Mouse (Mus musculus) neural tube, embryonic 13.5 days (tissue): ENCODE results near the gene Cpne7. TPM values are rescaled to one million over a fixed set of nuclear protein-coding genes. Genes with fewer than 3 reads are reported as not detected.

Experiments used
- ATAC-seq: fragments of 200-750 bp; cut with Nextera tagmentation; 2 replicates; pipeline ENCODE4 v1.8.0; 2017; ENCODE audit warnings: low read depth, mild to moderate bottlenecking, moderate TSS enrichment, moderate library complexity
- H3K27ac ChIP-seq: fragments of 300-500 bp; sonication (generic); replicated peaks from 2 replicates; pipeline ENCODE4 v1.5.1; 2015; ENCODE audit warnings: moderate library complexity, mild to moderate bottlenecking, inconsistent platforms
- H3K27me3 ChIP-seq: fragments of 300-500 bp; sonication (generic); 2 replicates; pipeline ENCODE4 v1.6.1; 2015; ENCODE audit warnings: mild to moderate bottlenecking, inconsistent platforms
- H3K36me3 ChIP-seq: fragments of 300-500 bp; sonication (generic); 2 replicates; pipeline ENCODE4 v1.6.1; 2015; ENCODE audit warnings: mild to moderate bottlenecking, inconsistent platforms
- H3K4me1 ChIP-seq: fragments of 300-500 bp; sonication (generic); replicated peaks from 2 replicates; pipeline ENCODE4 v1.6.1; 2015; ENCODE audit warnings: inconsistent platforms
- H3K4me2 ChIP-seq: fragments of 300-500 bp; sonication (generic); 2 replicates; pipeline ENCODE4 v1.6.1; 2015; ENCODE audit warnings: inconsistent platforms, mild to moderate bottlenecking, moderate library complexity
- H3K4me3 ChIP-seq: fragments of 300-500 bp; sonication (generic); 2 replicates; pipeline ENCODE4 v1.5.1; 2015; ENCODE audit warnings: mild to moderate bottlenecking, inconsistent platforms
- H3K9ac ChIP-seq: fragments of 300-500 bp; sonication (generic); 2 replicates; pipeline ENCODE4 v1.6.1; 2015; ENCODE audit warnings: moderate library complexity, mild to moderate bottlenecking, inconsistent platforms
- H3K9me3 ChIP-seq: fragments of 300-500 bp; sonication (generic); 2 replicates; pipeline ENCODE4 v1.6.1; 2016; ENCODE audit warnings: inconsistent platforms
- WGBS: fragments of 180-500 bp; shearing (Covaris S2); methylation state at CpG from one replicate; pipeline ENCODE4 v1.1.7; 2015; 5-methylcytosine and 5-hydroxymethylcytosine counted together
- polyA plus RNA-seq: library from polyadenylated mRNA; unstranded; fragments of >200 nt; fragmentation: Nextera tagmentation; extraction: Ambion mirVana; gene quantifications from 2 replicates; pipeline ENCODE4 v1.2.1, GENCODE M21; 2015

Gene Cpne7
- polyA plus RNA-seq, 1 experiment from 2014 or later = 0.68 TPM

GRCm38 (mm10) chr8:123122059-123122458 is 4.9 kb downstream of the Cpne7 start:
- H3K27me3 ChIP-seq = peaks cover 66% of the 10 kb centered on the region
- ATAC-seq = no peak
- 73% methylated on average over 9 of the region's 9 CpGs for WGBS

GRCm38 (mm10) chr8:123122670-123123069 is 5.5 kb downstream of the Cpne7 start:
- Histone ChIP-seq H3K4me1 (peaks cover 9% of the 10 kb centered on the region), H3K27ac (no peak overlapping the region), H3K9me3 (no peaks in the 10 kb centered on the region), H3K4me3 (no peak overlapping the region), H3K9ac (no peak overlapping the region), H3K4me2 (no peak overlapping the region), H3K27me3 (peaks cover 64% of the 10 kb centered on the region), H3K36me3 (no peaks in the 10 kb centered on the region)
- ATAC-seq = no peak
- 78% methylated on average over 5 of the region's 5 CpGs for WGBS

More at GRCm38 (mm10) chr8:123122059-123122458, 4.9 kb downstream of the Cpne7 start:
- Histone ChIP-seq H3K9ac (no peak overlapping the region), H3K4me2 (no peak overlapping the region), H3K4me3 (no peak overlapping the region), H3K36me3 (no peaks in the 10 kb centered on the region), H3K9me3 (no peaks in the 10 kb centered on the region), H3K4me1 (peaks cover 15% of the 10 kb centered on the region), H3K27ac (no peak overlapping the region)

GRCm38 (mm10) chr8:123126193-123126816 is 9.1 kb downstream of the Cpne7 start:
- H3K4me3 ChIP-seq = no peak overlapping the region
- no peak overlapping the region for H3K9ac ChIP-seq
- H3K4me1 ChIP-seq = 0 out of 2 replicates have a peak, but pooled peaks cover 3% of the 10 kb centered on the region
- no peaks in the 10 kb centered on the region for H3K9me3 ChIP-seq
- 6% methylated on average over 19 of the region's 19 CpGs for WGBS
- no peaks in the 10 kb centered on the region for H3K36me3 ChIP-seq
- ATAC-seq = no peak
- no peak overlapping the region for H3K27ac ChIP-seq
- H3K4me2 ChIP-seq = no peak overlapping the region
- H3K27me3 ChIP-seq = peaks cover 35% of the 10 kb centered on the region

GRCm38 (mm10) chr8:123131041-123131440 is 13.9 kb downstream of the Cpne7 start:
- 70% methylated on average over 9 of the region's 9 CpGs for WGBS
- peaks cover 15% of the 10 kb centered on the region for H3K4me1 ChIP-seq

GRCm38 (mm10) chr8:123132953-123133352 is 15.8 kb downstream of the Cpne7 start:
- H3K36me3 ChIP-seq = no peaks in the 10 kb centered on the region
- H3K9me3 ChIP-seq = no peaks in the 10 kb centered on the region
- H3K4me3 ChIP-seq = no peak overlapping the region
- ATAC-seq = no peak
- no peak overlapping the region for H3K27ac ChIP-seq
- WGBS = 96% methylated on average over 2 of the region's 2 CpGs
- no peak overlapping the region for H3K9ac ChIP-seq
- no peak overlapping the region for H3K4me2 ChIP-seq
- no peaks in the 10 kb centered on the region; the same call in 1 of the 2 replicates for H3K27me3 ChIP-seq
- H3K4me1 ChIP-seq = peaks cover 24% of the 10 kb centered on the region

More at GRCm38 (mm10) chr8:123131041-123131440, 13.9 kb downstream of the Cpne7 start:
- no peak overlapping the region for H3K27ac ChIP-seq
- H3K9me3 ChIP-seq = no peaks in the 10 kb centered on the region
- H3K9ac ChIP-seq = no peak overlapping the region
- no peak overlapping the region for H3K4me2 ChIP-seq
- H3K36me3 ChIP-seq = no peaks in the 10 kb centered on the region
- peaks cover 14% of the 10 kb centered on the region for H3K27me3 ChIP-seq
- no peak for ATAC-seq
- no peak overlapping the region for H3K4me3 ChIP-seq

- H3K4me2 ChIP-seq = no peak overlapping the region
- H3K9me3 ChIP-seq = no peaks in the 10 kb centered on the region
- no peak overlapping the region for H3K9ac ChIP-seq
- peaks cover 27% of the 10 kb centered on the region for H3K4me1 ChIP-seq
- no peaks in the 10 kb centered on the region; the same call in 1 of the 2 replicates for H3K27me3 ChIP-seq
- H3K4me3 ChIP-seq = no peak overlapping the region
- no peak for ATAC-seq
- no peak overlapping the region for H3K27ac ChIP-seq
- H3K36me3 ChIP-seq = no peaks in the 10 kb centered on the region
- WGBS = 88% methylated on average over 11 of the region's 11 CpGs
These were observed 17.1 kb downstream of the Cpne7 start for GRCm38 (mm10) chr8:123134149-123134713.

GRCm38 (mm10) chr8:123135406-123135805 is 18.2 kb downstream of the Cpne7 start:
- peak overlapping the region; percentile 34 for H3K4me2 ChIP-seq
- 6% methylated on average over 7 of the region's 7 CpGs for WGBS

GRCm38 (mm10) chr8:123135806-123136205 is 18.6 kb downstream of the Cpne7 start:
- 0 out of 2 replicates have a peak overlapping the region, but pooled peaks have one; percentile 17 for H3K9ac ChIP-seq
- no peaks in the 10 kb centered on the region for H3K9me3 ChIP-seq
- no peak for ATAC-seq
- H3K4me3 ChIP-seq = no peak overlapping the region
- 48% methylated on average over 9 of the region's 9 CpGs for WGBS
- H3K27me3 ChIP-seq = no peaks in the 10 kb centered on the region; the same call in 1 of the 2 replicates
- H3K27ac ChIP-seq = peak overlapping the region; percentile 49; the same call in 1 of the 2 replicates
- no peaks in the 10 kb centered on the region for H3K36me3 ChIP-seq
- H3K4me1 ChIP-seq = peaks cover 27% of the 10 kb centered on the region
- peak overlapping the region; percentile 34 for H3K4me2 ChIP-seq

More at GRCm38 (mm10) chr8:123135406-123135805, 18.2 kb downstream of the Cpne7 start:
- H3K4me1 ChIP-seq = peaks cover 27% of the 10 kb centered on the region
- H3K36me3 ChIP-seq = no peaks in the 10 kb centered on the region
- H3K9ac ChIP-seq = 0 out of 2 replicates have a peak overlapping the region, but pooled peaks have one; percentile 17
- H3K27ac ChIP-seq = peak overlapping the region; percentile 49; the same call in 1 of the 2 replicates
- H3K4me3 ChIP-seq = no peak overlapping the region
- no peak for ATAC-seq
- no peaks in the 10 kb centered on the region for H3K9me3 ChIP-seq
- H3K27me3 ChIP-seq = no peaks in the 10 kb centered on the region; the same call in 1 of the 2 replicates

GRCm38 (mm10) chr8:123136287-123136686 is 19.1 kb downstream of the Cpne7 start:
- Histone ChIP-seq H3K4me1 (peaks cover 27% of the 10 kb centered on the region), H3K9me3 (no peaks in the 10 kb centered on the region), H3K9ac (no peak overlapping the region), H3K27ac (no peak overlapping the region), H3K36me3 (no peaks in the 10 kb centered on the region), H3K4me3 (no peak overlapping the region), H3K27me3 (no peaks in the 10 kb centered on the region; the same call in 1 of the 2 replicates), H3K4me2 (no peak overlapping the region)
- ATAC-seq = no peak
- 84% methylated on average over 9 of the region's 9 CpGs for WGBS

GRCm38 (mm10) chr8:123137645-123138077 is 20.5 kb downstream of the Cpne7 start:
- Histone ChIP-seq H3K36me3 (no peaks in the 10 kb centered on the region), H3K27me3 (no peaks in the 10 kb centered on the region; the same call in 1 of the 2 replicates), H3K4me1 (peaks cover 27% of the 10 kb centered on the region), H3K4me2 (no peak overlapping the region), H3K9me3 (no peaks in the 10 kb centered on the region), H3K9ac (no peak overlapping the region), H3K27ac (peak overlapping the region; percentile 62; the same call in 1 of the 2 replicates), H3K4me3 (no peak overlapping the region)
- peak; percentile 76 for ATAC-seq
- WGBS = 7% methylated on average over 2 of the region's 2 CpGs

- no peak for ATAC-seq
- no peak overlapping the region for H3K27ac ChIP-seq
- H3K9me3 ChIP-seq = no peaks in the 10 kb centered on the region
- H3K27me3 ChIP-seq = no peaks in the 10 kb centered on the region; the same call in 1 of the 2 replicates
- H3K36me3 ChIP-seq = no peaks in the 10 kb centered on the region
- H3K4me1 ChIP-seq = peaks cover 27% of the 10 kb centered on the region
- no peak overlapping the region for H3K4me3 ChIP-seq
- H3K9ac ChIP-seq = no peak overlapping the region
- H3K4me2 ChIP-seq = no peak overlapping the region
- 64% methylated on average over 4 of the region's 4 CpGs for WGBS
These were observed 21.6 kb downstream of the Cpne7 start for GRCm38 (mm10) chr8:123138741-123139140.

- no peak overlapping the region for H3K9ac ChIP-seq
- no peak overlapping the region for H3K4me3 ChIP-seq
- no peak for ATAC-seq
- no peaks in the 10 kb centered on the region; the same call in 1 of the 2 replicates for H3K27me3 ChIP-seq
- peaks cover 14% of the 10 kb centered on the region for H3K4me1 ChIP-seq
- H3K4me2 ChIP-seq = no peak overlapping the region
- H3K9me3 ChIP-seq = no peaks in the 10 kb centered on the region
- H3K36me3 ChIP-seq = no peaks in the 10 kb centered on the region
- H3K27ac ChIP-seq = no peak overlapping the region
- 77% methylated on average over 14 of the region's 14 CpGs for WGBS
These were observed 24.7 kb downstream of the Cpne7 start for GRCm38 (mm10) chr8:123141741-123142462.
